Mouse (Mus musculus): Measurements from ENCODE around the gene Smim15.

DNA sequence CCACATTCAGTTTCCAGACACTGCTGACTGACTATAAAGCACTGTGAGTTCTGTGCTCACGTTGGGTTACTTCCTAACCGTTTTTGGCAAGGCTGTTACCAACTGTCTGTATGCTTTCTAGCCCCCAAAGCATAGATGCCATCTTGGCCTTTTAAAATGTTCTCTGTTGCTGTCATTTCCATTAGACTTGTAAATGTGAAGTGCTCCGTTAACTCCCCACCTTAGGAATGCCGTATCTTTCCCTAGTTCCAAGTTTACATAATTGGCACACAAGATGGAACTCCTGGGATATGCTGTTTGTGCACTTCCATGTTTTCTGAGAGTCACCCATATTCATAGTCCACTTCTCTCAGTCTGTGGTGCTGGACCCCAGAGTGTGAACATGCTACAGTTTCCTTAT lies 33.7 kb downstream of the Smim15 start:
- no peak for TF ChIP-seq CTCF (IDR thresholded peaks at IDR 0.05; ENCODE audit: low read depth)
- TF ChIP-seq EP300 (IDR thresholded peaks at IDR 0.05; ENCODE audit: low read depth), result no peak
